Mouse (Mus musculus): ENCODE results near the gene Serhl. TPM values are rescaled to one million over a fixed set of nuclear protein-coding genes. Genes with fewer than 3 reads are reported as not detected.

Serhl gene
- polyA plus RNA-seq, 1 experiment: 37.5 TPM

DNA sequence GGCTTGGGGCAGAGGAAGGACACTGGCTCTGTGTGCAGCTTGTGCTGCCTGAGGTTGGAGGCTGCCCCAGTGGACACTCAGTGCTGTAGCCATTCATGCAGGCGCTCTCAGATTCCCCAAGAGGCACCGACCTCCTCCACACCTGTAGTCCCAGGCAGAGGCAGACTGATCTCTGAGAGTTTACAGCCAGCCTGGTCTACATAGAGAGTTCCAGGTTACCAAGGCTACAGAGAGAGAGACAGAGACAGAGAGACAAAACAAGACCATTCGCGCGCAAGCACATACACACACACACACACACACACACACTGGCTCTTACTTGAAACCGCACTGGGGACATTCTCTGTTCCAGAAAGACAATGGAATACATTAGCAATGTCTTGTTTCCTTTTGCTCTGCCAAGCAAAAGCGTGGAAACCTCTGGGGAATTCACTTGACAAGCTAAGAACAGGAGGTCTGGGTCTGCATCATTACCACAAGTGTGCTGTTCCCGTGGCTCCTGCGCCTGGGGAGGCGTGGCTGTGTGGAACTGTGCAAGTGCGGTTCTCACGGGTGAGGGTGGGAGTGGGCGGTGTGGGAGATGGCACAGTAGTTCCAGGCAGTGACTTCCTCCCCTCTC is 5.2 kb upstream of the Serhl start:
- H3K27ac ChIP-seq (ENCODE audit: control insufficient read depth, insufficient read depth, low read depth, low read length): no peak overlapping the region
- no peaks in the 10 kb centered on the region for H3K36me3 ChIP-seq (ENCODE audit: control insufficient read depth, insufficient read depth, low read length)
- no peak overlapping the region for H3K4me3 ChIP-seq (ENCODE audit: control insufficient read depth, low read depth, low read length)
- no peaks in the 10 kb centered on the region for H3K27me3 ChIP-seq (ENCODE audit: control insufficient read depth, insufficient read depth, low read length)
- no peak for TF ChIP-seq CTCF (IDR thresholded peaks at IDR 0.05; ENCODE audit: control insufficient read depth, insufficient read depth, insufficient replicate concordance, low read depth, low read length)
- TF ChIP-seq POLR2A (IDR thresholded peaks at IDR 0.05; ENCODE audit: control insufficient read depth, low read depth, low read length): no peak
- H3K4me1 ChIP-seq (ENCODE audit: control insufficient read depth, insufficient read depth, low read length): peaks cover 2% of the 10 kb centered on the region; the same call in 1 of the 2 replicates

DNA sequence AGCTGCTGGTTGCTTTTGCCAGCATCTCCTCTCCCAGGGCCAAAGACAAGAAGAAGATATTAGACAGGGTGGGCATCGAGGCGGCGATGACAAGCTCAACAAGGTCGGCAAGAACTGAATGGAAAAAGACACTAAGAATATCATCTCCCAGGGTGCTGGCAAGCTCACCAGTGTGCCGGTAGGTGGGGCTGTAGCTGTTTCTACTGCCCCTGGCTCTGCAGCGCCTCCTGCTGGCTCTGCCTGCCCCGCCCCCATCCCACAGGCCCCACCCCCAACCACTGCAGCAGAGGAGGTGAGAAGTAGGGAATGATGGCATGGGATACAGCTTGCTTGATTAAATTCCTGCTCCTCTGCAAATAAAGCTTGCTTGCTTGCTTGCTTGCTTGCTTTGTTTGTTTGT is 3.4 kb upstream of the Serhl start:
- Histone ChIP-seq H3K36me3 (ENCODE audit: control insufficient read depth, insufficient read depth, low read length) (no peaks in the 10 kb centered on the region), H3K27me3 (ENCODE audit: control insufficient read depth, insufficient read depth, low read length) (no peaks in the 10 kb centered on the region), H3K4me1 (ENCODE audit: control insufficient read depth, insufficient read depth, low read length) (peaks cover 2% of the 10 kb centered on the region; the same call in 1 of the 2 replicates), H3K4me3 (ENCODE audit: control insufficient read depth, low read depth, low read length) (no peak overlapping the region), H3K27ac (ENCODE audit: control insufficient read depth, insufficient read depth, low read depth, low read length) (no peak overlapping the region)
- TF ChIP-seq CTCF (IDR thresholded peaks at IDR 0.05; ENCODE audit: control insufficient read depth, insufficient read depth, insufficient replicate concordance, low read depth, low read length) (peak; percentile 61; the same call in 1 of the 2 replicates), POLR2A (IDR thresholded peaks at IDR 0.05; ENCODE audit: control insufficient read depth, low read depth, low read length) (no peak)

DNA sequence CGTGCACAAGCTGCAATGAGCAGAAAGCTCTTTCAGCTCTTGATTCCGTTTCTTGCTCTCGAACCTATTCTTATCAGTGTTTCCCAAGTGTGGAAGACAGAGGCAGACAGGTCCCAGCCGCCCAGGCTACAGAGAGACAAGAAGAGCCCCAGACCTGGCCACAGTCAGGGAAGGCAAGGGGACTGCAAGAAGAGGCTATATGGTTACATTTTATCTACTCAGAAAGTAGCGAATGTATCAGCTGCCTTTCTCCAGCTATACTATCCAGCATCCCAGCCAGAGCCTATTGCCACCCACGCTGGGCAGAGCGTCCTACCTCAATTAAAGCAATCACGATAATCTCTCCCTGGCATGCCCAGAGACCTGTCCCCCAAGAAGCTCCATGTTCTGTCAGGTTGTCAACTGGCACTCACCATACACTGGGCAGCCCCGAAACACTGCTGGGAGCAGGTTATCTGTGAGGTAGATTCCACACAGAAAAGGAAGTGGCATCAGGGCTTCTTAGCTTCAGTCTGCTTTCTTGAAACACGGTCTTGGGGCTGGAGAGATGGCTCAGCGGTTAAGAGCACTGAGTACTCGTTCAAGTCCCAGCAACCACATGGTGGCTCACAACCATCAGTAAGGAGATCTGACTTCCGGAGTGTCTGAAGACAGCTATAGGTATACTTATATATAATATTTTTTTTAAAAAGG is 2.5 kb upstream of the Serhl start:
- Histone ChIP-seq H3K27me3 (ENCODE audit: control insufficient read depth, insufficient read depth, low read length) (no peaks in the 10 kb centered on the region), H3K36me3 (ENCODE audit: control insufficient read depth, insufficient read depth, low read length) (no peaks in the 10 kb centered on the region), H3K4me3 (ENCODE audit: control insufficient read depth, low read depth, low read length) (no peak overlapping the region), H3K4me1 (ENCODE audit: control insufficient read depth, insufficient read depth, low read length) (peaks cover 2% of the 10 kb centered on the region; the same call in 1 of the 2 replicates), H3K27ac (ENCODE audit: control insufficient read depth, insufficient read depth, low read depth, low read length) (no peak overlapping the region)
- TF ChIP-seq CTCF (IDR thresholded peaks at IDR 0.05; ENCODE audit: control insufficient read depth, insufficient read depth, insufficient replicate concordance, low read depth, low read length) (no peak), POLR2A (IDR thresholded peaks at IDR 0.05; ENCODE audit: control insufficient read depth, low read depth, low read length) (no peak)

DNA sequence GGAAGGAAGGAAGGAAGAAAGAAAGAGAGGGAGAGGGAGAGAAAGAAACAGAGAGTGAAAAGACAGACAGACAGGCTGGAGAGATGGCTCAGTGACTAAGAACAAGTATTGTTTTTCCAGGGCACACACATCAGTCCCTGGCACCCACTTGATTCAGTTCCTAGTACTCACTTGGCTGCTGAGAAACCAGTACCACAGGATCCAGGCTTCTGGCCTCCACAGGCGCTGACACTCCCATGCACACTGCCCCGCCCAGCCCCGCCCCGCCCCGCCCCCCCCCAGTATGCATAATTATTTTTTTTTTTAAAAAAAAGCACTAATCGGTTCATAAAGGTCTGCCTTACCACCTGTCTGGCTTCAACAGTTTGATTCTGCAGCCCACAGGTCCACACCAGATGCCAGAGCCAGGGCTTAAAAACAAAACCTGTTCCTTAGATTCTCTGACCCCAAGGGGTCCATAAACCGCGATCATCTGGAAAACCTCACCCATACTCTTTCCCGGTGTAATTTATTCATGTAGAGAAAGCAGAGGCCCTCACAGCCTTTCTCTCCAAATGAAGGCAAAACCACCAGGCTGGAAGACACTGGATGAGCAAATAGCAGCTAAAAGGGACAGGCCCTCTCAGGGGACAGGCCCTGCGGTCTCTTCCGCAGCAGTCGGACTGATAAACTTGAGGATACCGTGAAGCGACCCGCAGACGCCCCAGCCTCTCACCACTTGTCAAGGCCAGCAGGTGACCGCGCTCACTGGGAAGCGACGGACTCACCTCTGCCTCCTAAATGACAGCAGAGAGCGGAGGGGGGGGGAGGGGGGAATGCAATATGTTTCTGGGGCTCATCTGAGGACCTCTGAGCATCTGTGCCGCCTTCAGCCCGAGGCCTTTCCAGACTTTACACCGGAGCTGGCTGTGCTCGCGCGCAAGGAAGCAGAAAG is 544 bp upstream of the Serhl start:
- H3K27me3 ChIP-seq (ENCODE audit: control insufficient read depth, insufficient read depth, low read length): no peaks in the 10 kb centered on the region
- H3K4me3 ChIP-seq (ENCODE audit: control insufficient read depth, low read depth, low read length): no peak overlapping the region
- H3K36me3 ChIP-seq (ENCODE audit: control insufficient read depth, insufficient read depth, low read length): no peaks in the 10 kb centered on the region
- no peak overlapping the region for H3K27ac ChIP-seq (ENCODE audit: control insufficient read depth, insufficient read depth, low read depth, low read length)
- TF ChIP-seq CTCF (IDR thresholded peaks at IDR 0.05; ENCODE audit: control insufficient read depth, insufficient read depth, insufficient replicate concordance, low read depth, low read length) (no peak), POLR2A (IDR thresholded peaks at IDR 0.05; ENCODE audit: control insufficient read depth, low read depth, low read length) (no peak)
- H3K4me1 ChIP-seq (ENCODE audit: control insufficient read depth, insufficient read depth, low read length): peaks cover 2% of the 10 kb centered on the region; the same call in 1 of the 2 replicates

DNA sequence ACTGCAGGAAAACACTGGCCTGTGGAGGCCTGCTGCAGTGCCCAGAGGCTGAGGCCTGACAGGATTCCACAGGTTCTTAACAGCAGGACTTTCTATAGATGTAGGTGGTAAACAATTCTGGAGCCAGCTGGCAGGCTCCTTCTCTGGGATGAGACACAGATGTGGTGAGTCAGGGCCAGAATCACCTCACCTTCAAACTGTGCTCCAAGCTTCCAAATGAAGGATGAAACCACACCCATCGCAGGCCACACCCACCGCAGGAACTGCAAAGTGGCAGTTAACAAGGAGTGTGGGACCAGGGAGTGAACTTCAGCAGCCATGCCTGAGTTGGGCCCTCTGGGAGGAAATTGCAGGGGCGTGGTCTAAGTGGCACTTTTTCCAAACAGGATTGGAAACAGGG is 1.6 kb downstream of the Serhl start:
- Histone ChIP-seq H3K27ac (ENCODE audit: control insufficient read depth, insufficient read depth, low read depth, low read length) (no peak overlapping the region), H3K4me1 (ENCODE audit: control insufficient read depth, insufficient read depth, low read length) (peaks cover under 1% of the 10 kb centered on the region; the same call in 1 of the 2 replicates), H3K4me3 (ENCODE audit: control insufficient read depth, low read depth, low read length) (no peak overlapping the region), H3K36me3 (ENCODE audit: control insufficient read depth, insufficient read depth, low read length) (no peaks in the 10 kb centered on the region), H3K27me3 (ENCODE audit: control insufficient read depth, insufficient read depth, low read length) (no peaks in the 10 kb centered on the region)
- no peak for TF ChIP-seq POLR2A (IDR thresholded peaks at IDR 0.05; ENCODE audit: control insufficient read depth, low read depth, low read length)
- no peak for TF ChIP-seq CTCF (IDR thresholded peaks at IDR 0.05; ENCODE audit: control insufficient read depth, insufficient read depth, insufficient replicate concordance, low read depth, low read length)

DNA sequence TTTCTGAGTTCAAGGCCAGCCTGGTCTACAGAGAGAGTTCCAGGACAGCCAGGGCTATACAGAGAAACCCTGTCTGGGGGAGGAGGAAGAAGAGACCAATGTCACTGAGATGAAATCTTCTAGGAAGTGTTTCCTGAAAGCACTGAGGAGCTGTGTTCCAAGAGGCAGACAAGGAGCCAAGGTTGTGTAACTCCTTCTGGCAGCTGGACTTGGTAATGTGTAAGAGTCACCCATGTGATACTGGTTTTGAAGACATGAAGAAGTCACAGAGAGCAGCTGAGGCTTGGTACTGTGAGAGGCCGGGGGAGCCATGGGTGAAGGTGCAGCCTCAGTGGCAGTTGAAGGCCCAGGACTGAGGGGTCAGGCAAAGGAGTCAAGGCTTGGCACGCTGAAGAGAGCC is 4.4 kb downstream of the Serhl start:
- no peak for TF ChIP-seq CTCF (IDR thresholded peaks at IDR 0.05; ENCODE audit: control insufficient read depth, insufficient read depth, insufficient replicate concordance, low read depth, low read length)
- no peak for TF ChIP-seq POLR2A (IDR thresholded peaks at IDR 0.05; ENCODE audit: control insufficient read depth, low read depth, low read length)

DNA sequence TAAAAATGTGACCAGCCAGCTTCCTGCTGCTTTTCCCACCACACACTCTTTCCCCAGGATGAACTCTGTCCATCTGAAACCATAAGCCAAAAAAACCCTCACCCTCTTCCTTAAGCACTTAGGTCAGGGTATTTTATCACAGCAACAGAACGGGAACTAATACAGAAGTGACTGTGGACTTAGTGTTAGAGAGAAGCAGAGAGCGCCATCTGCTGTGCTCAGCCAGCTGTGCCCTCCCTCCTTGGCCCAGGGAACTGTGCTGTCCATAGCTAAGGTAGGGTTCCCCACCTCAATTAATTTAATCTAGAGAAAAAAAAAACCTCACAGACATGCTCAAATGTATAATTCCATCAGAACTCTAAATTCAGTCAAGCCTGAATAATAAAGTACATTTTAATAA is 6.6 kb downstream of the Serhl start:
- no peak overlapping the region for H3K27ac ChIP-seq (ENCODE audit: control insufficient read depth, insufficient read depth, low read depth, low read length)
- TF ChIP-seq POLR2A (IDR thresholded peaks at IDR 0.05; ENCODE audit: control insufficient read depth, low read depth, low read length) (no peak), CTCF (IDR thresholded peaks at IDR 0.05; ENCODE audit: control insufficient read depth, insufficient read depth, insufficient replicate concordance, low read depth, low read length) (peak; percentile 30; the same call in 1 of the 2 replicates)
- no peaks in the 10 kb centered on the region for H3K36me3 ChIP-seq (ENCODE audit: control insufficient read depth, insufficient read depth, low read length)
- H3K27me3 ChIP-seq (ENCODE audit: control insufficient read depth, insufficient read depth, low read length): no peaks in the 10 kb centered on the region
- H3K4me3 ChIP-seq (ENCODE audit: control insufficient read depth, low read depth, low read length): no peak overlapping the region
- H3K4me1 ChIP-seq (ENCODE audit: control insufficient read depth, insufficient read depth, low read length): peaks cover 8% of the 10 kb centered on the region

More for the DNA sequence above, 4.4 kb downstream of the Serhl start:
- H3K36me3 ChIP-seq (ENCODE audit: control insufficient read depth, insufficient read depth, low read length): no peaks in the 10 kb centered on the region
- no peak overlapping the region for H3K4me3 ChIP-seq (ENCODE audit: control insufficient read depth, low read depth, low read length)
- no peaks in the 10 kb centered on the region for H3K4me1 ChIP-seq (ENCODE audit: control insufficient read depth, insufficient read depth, low read length)
- no peaks in the 10 kb centered on the region for H3K27me3 ChIP-seq (ENCODE audit: control insufficient read depth, insufficient read depth, low read length)
- H3K27ac ChIP-seq (ENCODE audit: control insufficient read depth, insufficient read depth, low read depth, low read length): no peak overlapping the region
